Comparison of ENCODE assay signal across 14 mouse cellular contexts in the genomic region with DNA sequence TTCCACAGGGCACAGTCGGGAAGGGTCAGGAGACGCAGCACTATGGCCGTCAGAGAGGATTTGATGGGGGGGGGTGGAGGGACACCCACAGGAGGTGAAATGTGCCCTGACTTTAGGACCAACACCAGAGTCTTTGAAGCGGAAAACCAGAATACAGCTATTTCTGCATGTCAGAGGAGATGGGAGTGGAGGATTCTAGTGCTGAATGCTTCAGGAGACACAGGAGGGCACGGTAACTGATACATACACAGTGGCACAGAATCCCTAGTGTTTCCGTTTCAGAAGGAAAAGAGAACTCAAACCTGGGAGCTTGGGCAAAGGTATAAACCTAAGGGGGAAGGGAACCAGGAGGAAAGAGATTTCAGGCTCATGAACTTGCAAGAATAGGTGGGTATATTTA.
"Had no signal": no experiment of that assay in that cellular context is flagged by ENCODE, and none has a peak within 500 bp of the region (broad histone marks: within the 10 kb centered on the region; RNA-seq: fewer than 3 reads in every experiment).

No protein-coding gene starts in this region.

- H3K9me3 ChIP-seq: liver, embryonic 13.5 days; midbrain, embryonic 12.5 days; neural tube, embryonic 12.5 days; neural tube, embryonic 15.5 days; stomach, embryonic 15.5 days had no signal

- H3K4me2 ChIP-seq: liver, embryonic 13.5 days; midbrain, embryonic 12.5 days; neural tube, embryonic 12.5 days; neural tube, embryonic 15.5 days; stomach, embryonic 15.5 days had no signal

- H3K9ac ChIP-seq: liver, embryonic 13.5 days; midbrain, embryonic 12.5 days; neural tube, embryonic 12.5 days; neural tube, embryonic 15.5 days; stomach, embryonic 15.5 days had no signal

- H3K4me3 ChIP-seq: liver, embryonic 13.5 days; midbrain, embryonic 12.5 days; neural tube, embryonic 12.5 days; neural tube, embryonic 15.5 days; stomach, embryonic 15.5 days had no signal

- H3K27me3 ChIP-seq: liver, embryonic 13.5 days; midbrain, embryonic 12.5 days; neural tube, embryonic 12.5 days; neural tube, embryonic 15.5 days; stomach, embryonic 15.5 days had no signal

- H3K4me1 ChIP-seq: liver, embryonic 13.5 days; stomach, embryonic 15.5 days had no signal

- ATAC-seq: intestine, postnatal 0 days had no signal

- H3K36me3 ChIP-seq: liver, embryonic 13.5 days; midbrain, embryonic 12.5 days; neural tube, embryonic 12.5 days; neural tube, embryonic 15.5 days; stomach, embryonic 15.5 days had no signal

- H3K27ac ChIP-seq: liver, embryonic 13.5 days; midbrain, embryonic 12.5 days; neural tube, embryonic 12.5 days; neural tube, embryonic 15.5 days; stomach, embryonic 15.5 days had no signal

- DNase-seq: kidney, adult 9 months; kidney, postnatal 36 days; liver, embryonic 13.5 days; lung, adult 2 months; lung, postnatal 14 days; lung, postnatal 4 days; spleen, adult 18-20 months; thymus, adult 18-20 months; thymus, postnatal 36 days had no signal
